Mouse (Mus musculus): Measurements from ENCODE around the gene Ctsq.
"Not testable (repeated sequence)": the region's sequence is repeated elsewhere in the genome, so short reads cannot be mapped to it uniquely, and the experiment has no call there.

The Ctsq gene

DNA sequence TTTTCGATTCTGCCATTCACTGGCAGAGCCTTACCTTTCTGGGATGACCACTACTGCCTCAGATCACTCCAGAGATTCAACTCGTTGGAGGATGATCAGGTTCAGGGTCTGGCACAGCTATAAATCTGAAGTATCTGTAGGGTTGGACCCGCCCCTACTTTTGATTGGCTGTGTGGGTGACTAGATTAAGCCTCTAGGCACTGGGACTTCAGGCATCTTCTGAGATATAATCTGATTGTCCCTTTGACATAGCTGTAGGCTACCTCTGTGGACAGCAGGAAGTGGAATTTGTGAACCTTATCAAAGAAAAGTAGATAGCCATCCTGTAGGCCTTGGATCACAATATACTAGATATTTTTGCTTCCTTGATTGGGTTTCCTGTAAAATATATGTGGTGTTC, at the start of gene Ctsq:
Gene Ctsq, minus strand, starts transcription at position 101 of the 400 bp plus-strand sequence.
- DNase-seq, result no peak

DNA sequence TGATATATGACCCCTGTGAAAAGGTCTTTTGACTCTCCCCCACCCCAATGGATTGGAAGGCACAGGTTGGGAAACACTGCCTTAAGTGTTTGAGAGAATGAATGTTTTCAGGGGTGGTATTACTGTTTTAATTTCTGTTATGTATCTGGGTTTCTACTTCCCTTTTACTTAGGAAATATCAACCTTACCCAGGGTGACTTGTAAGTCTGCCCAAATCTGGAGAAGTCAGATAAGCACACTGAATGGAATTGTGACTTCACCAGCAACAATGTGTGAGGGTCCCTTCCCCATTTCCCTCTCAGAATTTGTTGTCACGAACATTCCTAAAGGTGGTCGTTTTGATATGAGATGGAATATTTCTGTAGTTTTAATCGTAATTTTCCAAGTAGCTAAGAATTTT, 17.6 kb downstream of the Ctsq start:
- DNase-seq, result no peak

DNA sequence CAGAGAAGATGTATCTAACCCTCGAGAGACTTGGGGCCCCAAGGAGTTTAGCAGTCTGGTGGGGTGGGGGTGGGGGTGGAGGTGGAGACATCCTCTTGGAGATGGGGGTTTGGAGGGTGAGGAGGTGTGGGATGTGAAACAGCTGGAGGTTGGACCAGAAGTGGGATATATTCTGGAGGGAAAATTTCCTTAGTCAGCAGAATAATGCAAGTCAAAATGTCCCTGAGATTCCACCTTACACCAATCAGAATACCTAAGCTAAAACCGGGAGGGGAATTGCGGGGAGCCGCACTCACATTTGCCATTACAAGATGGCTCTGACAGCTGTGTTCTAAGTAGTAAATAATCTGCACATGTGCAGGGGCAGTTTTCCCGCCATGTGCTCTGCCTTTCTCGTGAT, 18.6 kb downstream of the Ctsq start:
- DNase-seq, result no peak

DNA sequence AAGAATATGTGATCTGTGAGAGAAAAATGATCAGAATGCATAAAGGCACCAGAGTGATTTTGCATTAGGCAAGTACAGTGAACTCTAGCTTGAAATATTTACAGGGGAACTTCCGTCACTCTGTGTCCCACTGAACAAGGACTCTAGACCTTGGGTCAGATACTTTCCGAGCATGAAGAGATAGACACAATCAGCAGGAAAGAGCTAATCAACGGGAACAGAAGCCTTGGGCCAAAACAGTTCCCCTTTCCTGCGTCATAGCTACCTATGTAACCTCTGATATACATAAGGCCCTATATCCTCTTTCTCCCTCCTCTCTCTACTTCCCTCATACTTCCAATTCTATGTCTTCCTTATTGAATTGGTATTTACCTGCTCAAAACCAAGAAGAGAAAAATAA, 30.3 kb downstream of the Ctsq start:
- no peak for DNase-seq

DNA sequence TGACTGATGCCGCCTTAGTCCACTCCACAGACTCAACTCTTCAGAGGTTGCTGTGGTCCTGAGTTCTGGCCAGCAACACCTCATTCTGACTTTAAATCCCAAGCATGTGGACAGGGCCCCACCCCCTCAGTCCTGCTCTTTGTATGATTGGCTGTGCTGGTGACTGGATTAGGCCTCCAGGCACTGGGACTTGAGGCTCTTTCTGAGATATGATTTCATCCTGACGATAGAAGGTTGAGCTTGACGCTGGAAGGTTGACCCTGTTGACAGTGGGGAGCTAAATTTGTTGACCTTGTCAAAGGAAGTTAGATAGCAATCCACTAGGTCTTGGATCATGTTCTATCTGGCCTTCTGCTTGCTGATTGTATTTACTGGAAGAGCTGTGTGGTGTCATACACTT, 34.6 kb downstream of the Ctsq start, which contains the start of gene Ctsj:
Gene Ctsj, minus strand, starts transcription at position 101 of the 400 bp plus-strand sequence.
- DNase-seq, result no peak

DNA sequence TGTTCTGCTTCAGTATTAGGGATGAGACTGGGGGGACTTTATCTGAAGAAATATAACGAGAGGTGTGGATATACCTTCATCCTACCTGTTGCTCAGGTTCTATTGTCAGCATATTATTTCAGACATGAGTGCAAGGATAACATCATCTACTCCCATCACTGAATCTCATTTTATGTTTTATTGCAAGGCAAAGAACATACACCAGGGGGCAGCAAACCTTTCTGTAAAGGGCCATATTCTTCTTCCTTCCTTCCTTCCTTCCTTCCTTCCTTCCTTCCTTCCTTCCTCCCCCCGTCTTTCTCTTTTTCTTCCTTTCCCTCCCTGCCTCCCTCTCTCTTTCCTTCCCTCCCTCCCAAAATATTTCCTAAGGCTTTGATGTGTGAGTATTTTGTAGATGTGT, 42.8 kb downstream of the Ctsq start:
- no peak for DNase-seq

DNA sequence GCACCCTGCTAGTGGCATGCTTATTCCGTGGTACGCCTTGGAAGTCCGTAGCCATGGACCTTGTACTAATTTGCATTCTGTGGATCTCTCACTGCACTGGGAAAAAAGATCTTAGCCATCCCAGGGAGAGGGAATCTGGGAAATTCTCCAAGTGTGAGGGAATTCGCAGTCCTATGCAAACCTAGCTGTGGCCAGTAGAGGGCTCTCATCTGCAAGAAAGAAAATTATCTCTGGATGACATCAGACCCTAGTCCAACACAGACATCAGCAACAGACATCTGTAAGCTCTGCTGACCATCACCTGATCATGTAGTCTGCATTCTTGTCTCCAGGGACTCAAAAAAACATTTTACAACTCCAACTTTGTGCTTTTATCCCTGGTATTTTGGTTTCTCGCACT, 53.5 kb downstream of the Ctsq start:
- DNase-seq, result not testable (repeated sequence)

Measured in right cerebral cortex, postnatal 14 days (tissue).